27 mouse cellular contexts compared by ENCODE assay signal in genomic region chr1:74643524-74643923, GRCm38 (mm10). TPM values are rescaled to one million over a fixed set of nuclear protein-coding genes. Genes with fewer than 3 reads are reported as not detected.
A peak's percentile ranks its signal among the peaks of the same experiment; 100 is the strongest.
DNase-seq lines count a peak whose midpoint lies in the region; ATAC-seq and TF ChIP-seq lines count a peak whose summit lies in the region.
"Had no signal": no experiment of that assay in that cellular context is flagged by ENCODE, and none has a peak within 500 bp of the region (broad histone marks: within the 10 kb centered on the region; RNA-seq: fewer than 3 reads in every experiment).

No protein-coding gene starts in this region.

- TF ChIP-seq CTCF in lung, postnatal 0 days (IDR thresholded peaks at IDR 0.05) = no peak

- no peaks in the 10 kb centered on the region for H3K36me3 ChIP-seq in heart, embryonic 13.5 days
- H3K36me3 ChIP-seq in heart, embryonic 16.5 days (ENCODE audit: control insufficient read depth, insufficient read depth) = no peaks in the 10 kb centered on the region
- H3K36me3 ChIP-seq in heart, embryonic 10.5 days = no peaks in the 10 kb centered on the region
- H3K36me3 ChIP-seq in lung, postnatal 0 days (ENCODE audit: insufficient read depth, low read length) = no peaks in the 10 kb centered on the region
- H3K36me3 ChIP-seq: embryonic facial prominence, embryonic 10.5 days; embryonic facial prominence, embryonic 13.5 days; forebrain, embryonic 12.5 days; forebrain, embryonic 15.5 days had no signal

- H3K9me3 ChIP-seq in heart, embryonic 13.5 days = no peaks in the 10 kb centered on the region
- H3K9me3 ChIP-seq in heart, embryonic 16.5 days (replicated peaks; ENCODE audit: control insufficient read depth, low read length) = no peaks in the 10 kb centered on the region
- no peaks in the 10 kb centered on the region for H3K9me3 ChIP-seq in heart, embryonic 10.5 days
- no peaks in the 10 kb centered on the region for H3K9me3 ChIP-seq in lung, postnatal 0 days (ENCODE audit: low read length)
- H3K9me3 ChIP-seq: embryonic facial prominence, embryonic 10.5 days; embryonic facial prominence, embryonic 13.5 days; forebrain, embryonic 12.5 days; forebrain, embryonic 15.5 days had no signal

- WGBS in heart, embryonic 13.5 days = 49% methylated on average over 2 of the region's 2 CpGs
- WGBS in heart, embryonic 16.5 days = 32% methylated on average over 2 of the region's 2 CpGs
- WGBS in heart, embryonic 10.5 days = 44% methylated on average over 2 of the region's 2 CpGs
- 25% methylated on average over 2 of the region's 2 CpGs for WGBS in lung, postnatal 0 days

- H3K4me2 ChIP-seq in heart, embryonic 13.5 days = peak overlapping the region; percentile 45
- H3K4me2 ChIP-seq in heart, embryonic 16.5 days (ENCODE audit: low read depth, low read length) = no peak overlapping the region
- no peak overlapping the region for H3K4me2 ChIP-seq in lung, postnatal 0 days (replicated peaks; ENCODE audit: low read depth, low read length)
- H3K4me2 ChIP-seq: embryonic facial prominence, embryonic 13.5 days; forebrain, embryonic 12.5 days; forebrain, embryonic 15.5 days; hindbrain, embryonic 14.5 days had no signal

- no peak overlapping the region; the same call in 1 of the 2 replicates for H3K9ac ChIP-seq in heart, embryonic 13.5 days
- H3K9ac ChIP-seq in heart, embryonic 16.5 days (ENCODE audit: low read length) = no peak overlapping the region
- H3K9ac ChIP-seq in lung, postnatal 0 days (replicated peaks; ENCODE audit: low read depth) = no peak overlapping the region
- H3K9ac ChIP-seq: embryonic facial prominence, embryonic 13.5 days; forebrain, embryonic 12.5 days; forebrain, embryonic 15.5 days; hindbrain, embryonic 14.5 days had no signal

- no peak for ATAC-seq in heart, embryonic 13.5 days (ENCODE audit: extremely low read depth, insufficient number of reproducible peaks, low FRiP score, low TSS enrichment)
- ATAC-seq in heart, embryonic 16.5 days (replicated peaks; ENCODE audit: extremely low read depth, insufficient read depth, low FRiP score) = peak; percentile 10; the same call in 1 of the 2 replicates
- peak; percentile 81 for ATAC-seq in lung, postnatal 0 days
- ATAC-seq: activated CD4-positive, CD25-positive, alpha-beta regulatory T cell, adult 4 months; CD4-positive, CD25-positive, alpha-beta regulatory T cell, adult 4 months; forebrain, embryonic 15.5 days; inflammation-experienced regulatory T-cells, adult 6 months; intestine, embryonic 16.5 days had no signal

- H3K4me3 ChIP-seq in heart, embryonic 13.5 days = no peak overlapping the region
- H3K4me3 ChIP-seq in heart, embryonic 16.5 days (ENCODE audit: low read length) = no peak overlapping the region
- H3K4me3 ChIP-seq in heart, embryonic 10.5 days = no peak overlapping the region
- H3K4me3 ChIP-seq in lung, postnatal 0 days (ENCODE audit: low read depth, low read length) = no peak overlapping the region
- H3K4me3 ChIP-seq: embryonic facial prominence, embryonic 10.5 days; embryonic facial prominence, embryonic 13.5 days; erythroblast, embryonic 14.5 days; forebrain, embryonic 12.5 days; forebrain, embryonic 15.5 days had no signal

- no peak for DNase-seq in heart, postnatal 4 days
- DNase-seq in heart, embryonic 10.5 days (ENCODE audit: low spot score) = no peak
- DNase-seq in lung, postnatal 0 days (ENCODE audit: low spot score) = peak; percentile 36
- DNase-seq in lung, postnatal 4 days = no peak
- DNase-seq: adrenal gland, adult 8-10 months; adrenal gland, postnatal 25 days; cerebellum, adult 11-12 months; cerebellum, adult 8-10 months; cerebellum, postnatal 36 days; gastrocnemius, postnatal 10 days; gastrocnemius, postnatal 36 days; heart, postnatal 36 days; kidney, adult 18-20 months had no signal

- H3K27ac ChIP-seq in heart, embryonic 13.5 days (replicated peaks) = 0 out of 2 replicates have a peak overlapping the region, but pooled peaks have one; percentile 14
- H3K27ac ChIP-seq in heart, embryonic 16.5 days (ENCODE audit: low read length) = no peak overlapping the region
- H3K27ac ChIP-seq in heart, embryonic 10.5 days = no peak overlapping the region
- no peak overlapping the region for H3K27ac ChIP-seq in lung, postnatal 0 days (ENCODE audit: low read length)
- H3K27ac ChIP-seq: embryonic facial prominence, embryonic 10.5 days; embryonic facial prominence, embryonic 13.5 days; forebrain, embryonic 12.5 days; forebrain, embryonic 15.5 days; hindbrain, embryonic 14.5 days; hindbrain, postnatal 0 days had no signal

- TF ChIP-seq EP300 in lung, postnatal 0 days (IDR thresholded peaks at IDR 0.05) = peak; percentile 78; the same call in 1 of the 2 replicates

- H3K4me1 ChIP-seq in heart, embryonic 13.5 days = peaks cover 16% of the 10 kb centered on the region
- peaks cover 3% of the 10 kb centered on the region for H3K4me1 ChIP-seq in heart, embryonic 16.5 days (ENCODE audit: control insufficient read depth, insufficient read depth, low read length)
- H3K4me1 ChIP-seq in heart, embryonic 10.5 days = peaks cover 24% of the 10 kb centered on the region
- H3K4me1 ChIP-seq in lung, postnatal 0 days (ENCODE audit: insufficient read depth, low read depth, low read length) = no peaks in the 10 kb centered on the region
- H3K4me1 ChIP-seq: embryonic facial prominence, embryonic 10.5 days; embryonic facial prominence, embryonic 13.5 days; forebrain, embryonic 12.5 days; forebrain, embryonic 15.5 days had no signal

- H3K27me3 ChIP-seq in heart, embryonic 13.5 days (replicated peaks) = no peaks in the 10 kb centered on the region
- H3K27me3 ChIP-seq in heart, embryonic 16.5 days (ENCODE audit: control insufficient read depth, insufficient read depth, low read length) = no peaks in the 10 kb centered on the region
- no peaks in the 10 kb centered on the region for H3K27me3 ChIP-seq in heart, embryonic 10.5 days (ENCODE audit: insufficient read depth, poor library complexity, severe bottlenecking)
- no peaks in the 10 kb centered on the region for H3K27me3 ChIP-seq in lung, postnatal 0 days (replicated peaks; ENCODE audit: insufficient read depth, low read length)
- H3K27me3 ChIP-seq: embryonic facial prominence, embryonic 13.5 days; forebrain, embryonic 12.5 days; forebrain, embryonic 15.5 days had no signal

RNA-seq across cellular contexts. Expression of gene Ttll4, which starts 18.0 kb away (rescaled TPM):
- polyA plus RNA-seq in heart, embryonic 13.5 days (2015; fragmentation: Nextera tagmentation; extraction: Ambion mirVana) = 8.0 and 9.1 TPM in 2 replicates
- total RNA-seq in heart, postnatal 4 days (2021) = 10 to 100 TPM; 19.7 to 22.1 TPM
- polyA plus RNA-seq in heart, embryonic 16.5 days (2015; fragmentation: Nextera tagmentation; extraction: Ambion mirVana) = 7.1 and 10.3 TPM in 2 replicates
- polyA plus RNA-seq in heart, embryonic 10.5 days (2016; fragmentation: Nextera tagmentation; extraction: Ambion mirVana) = 27.8 and 28.9 TPM in 2 replicates
- 4.2 and 4.7 TPM in 2 replicates for polyA plus RNA-seq in lung, postnatal 0 days (2015; fragmentation: Nextera tagmentation; extraction: Ambion mirVana)

RNA-seq across cellular contexts. Expression of gene Stk36, which starts 42.3 kb away (rescaled TPM):
- 2.8 and 3.5 TPM in 2 replicates for polyA plus RNA-seq in heart, embryonic 13.5 days (2015; fragmentation: Nextera tagmentation; extraction: Ambion mirVana)
- 1 to 10 TPM; 1.4 to 2.0 TPM for total RNA-seq in heart, postnatal 4 days (2021)
- 3.1 and 3.9 TPM in 2 replicates for polyA plus RNA-seq in heart, embryonic 16.5 days (2015; fragmentation: Nextera tagmentation; extraction: Ambion mirVana)
- polyA plus RNA-seq in heart, embryonic 10.5 days (2016; fragmentation: Nextera tagmentation; extraction: Ambion mirVana) = 4.1 and 6.2 TPM in 2 replicates
- polyA plus RNA-seq in lung, postnatal 0 days (2015; fragmentation: Nextera tagmentation; extraction: Ambion mirVana) = 12.5 and 16.3 TPM in 2 replicates
- total RNA-seq: granulocyte monocyte progenitor cell, adult 5-6 weeks had no signal
- polyA plus RNA-seq: CD4-positive, CD25-positive, alpha-beta regulatory T cell, adult 4 months; erythroblast, embryonic 14.5 days; inflammation-experienced regulatory T-cells, adult 6 months had no signal

RNA-seq across cellular contexts. Expression of gene Rnf25, which starts 42.3 kb away (rescaled TPM):
- polyA plus RNA-seq in heart, embryonic 13.5 days (2015; fragmentation: Nextera tagmentation; extraction: Ambion mirVana) = 23.7 and 24.5 TPM in 2 replicates
- 10 to 100 TPM; 22.0 to 23.9 TPM for total RNA-seq in heart, postnatal 4 days (2021)
- 23.5 and 26.1 TPM in 2 replicates for polyA plus RNA-seq in heart, embryonic 16.5 days (2015; fragmentation: Nextera tagmentation; extraction: Ambion mirVana)
- polyA plus RNA-seq in heart, embryonic 10.5 days (2016; fragmentation: Nextera tagmentation; extraction: Ambion mirVana) = 25.4 and 32.8 TPM in 2 replicates
- polyA plus RNA-seq in lung, postnatal 0 days (2015; fragmentation: Nextera tagmentation; extraction: Ambion mirVana) = 26.6 and 26.9 TPM in 2 replicates

RNA-seq across cellular contexts. Expression of gene Bcs1l, which starts 55.4 kb away (rescaled TPM):
- 20.5 and 21.7 TPM in 2 replicates for polyA plus RNA-seq in heart, embryonic 13.5 days (2015; fragmentation: Nextera tagmentation; extraction: Ambion mirVana)
- total RNA-seq in heart, postnatal 4 days (2021) = 10 to 100 TPM; 21.7 to 22.5 TPM
- polyA plus RNA-seq in heart, embryonic 16.5 days (2015; fragmentation: Nextera tagmentation; extraction: Ambion mirVana) = 22.6 and 25.2 TPM in 2 replicates
- 23.3 TPM in 2 replicates for polyA plus RNA-seq in heart, embryonic 10.5 days (2016; fragmentation: Nextera tagmentation; extraction: Ambion mirVana)
- polyA plus RNA-seq in lung, postnatal 0 days (2015; fragmentation: Nextera tagmentation; extraction: Ambion mirVana) = 7.1 and 8.3 TPM in 2 replicates

RNA-seq across cellular contexts. Expression of gene Zfp142, which starts 55.5 kb away (rescaled TPM):
- polyA plus RNA-seq in heart, embryonic 13.5 days (2015; fragmentation: Nextera tagmentation; extraction: Ambion mirVana) = 4.9 and 5.1 TPM in 2 replicates
- total RNA-seq in heart, postnatal 4 days (2021) = 10 to 100 TPM in 1 of 2 experiments, 1 to 10 TPM in 1; 9.4 to 11.0 TPM
- 5.0 TPM in 2 replicates for polyA plus RNA-seq in heart, embryonic 16.5 days (2015; fragmentation: Nextera tagmentation; extraction: Ambion mirVana)
- polyA plus RNA-seq in heart, embryonic 10.5 days (2016; fragmentation: Nextera tagmentation; extraction: Ambion mirVana) = 6.8 and 9.2 TPM in 2 replicates
- 2.7 and 3.1 TPM in 2 replicates for polyA plus RNA-seq in lung, postnatal 0 days (2015; fragmentation: Nextera tagmentation; extraction: Ambion mirVana)
